Mouse (Mus musculus): ENCODE results near the gene Ints6. TPM values are rescaled to one million over a fixed set of nuclear protein-coding genes. Genes with fewer than 3 reads are reported as not detected.

Ints6 gene
- polyA plus RNA-seq (2015; fragmentation: Nextera tagmentation; extraction: Ambion mirVana) = 12.6 and 12.8 TPM in 2 replicates

- Histone ChIP-seq H3K9ac (ENCODE audit: low read depth, low read length) (peak within 1 kb of the TSS; percentile 97), H3K27me3 (replicated peaks; ENCODE audit: control insufficient read depth, insufficient read depth, low read length) (no peaks in the 10 kb centered on the region), H3K4me1 (ENCODE audit: control insufficient read depth, insufficient read depth, low read depth, low read length) (peaks cover 5% of the 10 kb centered on the region), H3K4me2 (ENCODE audit: low read length) (peak within 1 kb of the TSS; percentile 85), H3K27ac (ENCODE audit: low read depth, low read length) (peak within 1 kb of the TSS; percentile 99), H3K36me3 (ENCODE audit: control insufficient read depth, insufficient read depth, low read length) (no peaks in the 10 kb centered on the region), H3K9me3 (ENCODE audit: control insufficient read depth, low read length) (no peaks in the 10 kb centered on the region), H3K4me3 (ENCODE audit: low read length) (peak within 1 kb of the TSS; percentile 98)
- peak; percentile 96 for ATAC-seq
- 0% methylated on average over 57 of the region's 72 CpGs for WGBS
Observed at GRCm38 (mm10) chr14:62761036-62761881, at the start of gene Ints6. TSS of gene Ints6 (minus strand) at chr14:62761169.

DNA sequence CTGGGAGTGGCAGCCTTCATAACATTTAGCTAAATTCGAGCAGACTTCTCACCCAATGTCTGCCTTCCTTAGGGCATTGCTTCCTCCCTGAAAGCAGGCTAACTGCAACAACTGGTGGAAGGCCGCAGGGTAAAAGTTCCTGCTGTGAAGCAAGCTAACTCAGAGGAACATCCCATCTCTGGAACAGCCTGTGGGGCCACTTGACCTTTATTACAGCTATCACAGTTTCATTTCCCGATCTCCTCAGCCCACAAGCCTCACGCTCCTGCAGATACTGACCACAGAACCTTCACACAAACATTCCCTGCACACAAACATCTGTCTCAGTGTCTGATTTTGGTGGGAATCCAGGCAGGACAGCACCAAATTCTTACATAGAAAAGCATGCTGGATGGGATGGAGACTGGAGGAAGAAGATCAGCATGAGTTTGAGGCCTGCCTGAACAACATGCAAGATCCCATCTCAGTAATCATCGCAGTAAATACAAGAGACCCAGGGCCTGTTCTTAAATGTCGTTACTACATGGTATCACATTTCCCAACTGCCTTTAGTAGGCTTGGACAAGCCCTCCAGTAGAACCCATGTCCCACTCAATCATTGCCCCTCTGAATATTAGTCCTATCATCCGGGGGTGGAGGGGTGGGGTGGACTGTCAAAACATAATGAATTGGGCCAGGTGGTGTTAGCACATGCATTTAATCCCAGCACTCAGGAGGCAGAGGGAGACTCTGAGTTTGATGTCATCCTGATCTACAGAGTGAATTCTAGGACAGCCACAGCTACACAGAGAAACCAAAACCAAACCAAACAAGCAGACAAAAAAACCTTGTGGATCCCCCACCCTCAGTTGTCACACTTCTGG is 47.9 kb upstream of the Ints6 start:
- Histone ChIP-seq H3K36me3 (ENCODE audit: control insufficient read depth, insufficient read depth, low read length) (no peaks in the 10 kb centered on the region), H3K4me2 (ENCODE audit: low read length) (no peak overlapping the region), H3K9me3 (ENCODE audit: control insufficient read depth, low read length) (no peaks in the 10 kb centered on the region), H3K9ac (ENCODE audit: low read depth, low read length) (no peak overlapping the region), H3K27ac (ENCODE audit: low read depth, low read length) (no peak overlapping the region), H3K4me1 (ENCODE audit: control insufficient read depth, insufficient read depth, low read depth, low read length) (no peaks in the 10 kb centered on the region), H3K27me3 (replicated peaks; ENCODE audit: control insufficient read depth, insufficient read depth, low read length) (no peaks in the 10 kb centered on the region), H3K4me3 (ENCODE audit: low read length) (no peak overlapping the region)
- no peak for ATAC-seq
- WGBS = 68% methylated on average over 7 of the region's 7 CpGs

DNA sequence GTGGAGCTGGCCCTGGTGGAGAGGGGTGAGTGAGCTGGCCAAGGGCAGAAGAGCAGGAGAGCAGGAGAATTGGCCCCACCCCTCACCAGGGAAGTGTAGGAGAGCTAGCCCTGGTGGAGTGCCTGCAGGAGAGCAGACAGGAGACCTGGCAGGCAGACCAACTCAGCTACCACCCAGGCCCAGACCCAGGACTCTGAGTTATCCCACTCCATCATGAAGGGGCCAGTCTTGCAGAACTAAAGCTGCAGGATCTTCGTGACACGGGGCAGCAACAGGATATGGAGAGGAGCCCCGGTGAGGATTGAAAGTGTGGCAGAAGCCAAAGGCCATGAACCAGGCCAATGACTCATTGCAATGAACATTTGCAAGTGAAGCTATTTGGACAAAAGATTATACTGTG is 46.0 kb upstream of the Ints6 start:
- WGBS = 74% methylated on average over 3 of the region's 3 CpGs
- no peaks in the 10 kb centered on the region for H3K36me3 ChIP-seq (ENCODE audit: control insufficient read depth, insufficient read depth, low read length)
- H3K4me2 ChIP-seq (ENCODE audit: low read length) = no peak overlapping the region

DNA sequence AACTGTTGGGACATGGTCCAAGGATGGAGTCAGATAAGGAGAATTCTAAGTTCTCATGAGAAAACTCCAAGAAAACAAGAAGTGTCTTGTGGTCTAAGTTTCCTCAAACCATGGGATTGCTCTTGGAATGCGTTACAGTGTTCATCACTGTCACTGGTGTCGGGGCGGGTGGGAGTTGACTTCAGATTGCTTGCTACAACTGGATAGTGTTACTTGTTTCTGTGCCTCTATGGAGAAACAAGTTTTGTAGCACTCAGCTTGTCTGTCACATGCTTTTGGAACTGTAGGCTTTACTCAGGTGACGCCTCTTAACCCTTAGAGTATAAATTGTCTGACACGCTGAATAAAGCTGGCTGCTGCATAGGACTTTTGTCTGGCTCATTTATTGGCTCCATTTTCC is 42.2 kb upstream of the Ints6 start:
- Histone ChIP-seq H3K4me3 (ENCODE audit: low read length) (no peak overlapping the region), H3K4me2 (ENCODE audit: low read length) (no peak overlapping the region), H3K4me1 (ENCODE audit: control insufficient read depth, insufficient read depth, low read depth, low read length) (no peaks in the 10 kb centered on the region), H3K27me3 (replicated peaks; ENCODE audit: control insufficient read depth, insufficient read depth, low read length) (no peaks in the 10 kb centered on the region), H3K27ac (ENCODE audit: low read depth, low read length) (no peak overlapping the region), H3K36me3 (ENCODE audit: control insufficient read depth, insufficient read depth, low read length) (no peaks in the 10 kb centered on the region), H3K9ac (ENCODE audit: low read depth, low read length) (no peak overlapping the region), H3K9me3 (ENCODE audit: control insufficient read depth, low read length) (no peaks in the 10 kb centered on the region)
- no peak for ATAC-seq
- WGBS = 69% methylated on average over 5 of the region's 5 CpGs

More for the DNA sequence above, 46.0 kb upstream of the Ints6 start:
- Histone ChIP-seq H3K27me3 (replicated peaks; ENCODE audit: control insufficient read depth, insufficient read depth, low read length) (no peaks in the 10 kb centered on the region), H3K4me3 (ENCODE audit: low read length) (no peak overlapping the region), H3K27ac (ENCODE audit: low read depth, low read length) (no peak overlapping the region), H3K4me1 (ENCODE audit: control insufficient read depth, insufficient read depth, low read depth, low read length) (no peaks in the 10 kb centered on the region), H3K9ac (ENCODE audit: low read depth, low read length) (no peak overlapping the region), H3K9me3 (ENCODE audit: control insufficient read depth, low read length) (no peaks in the 10 kb centered on the region)
- ATAC-seq = no peak

GRCm38 (mm10) chr14:62800791-62801190 is 39.8 kb upstream of the Ints6 start:
- Histone ChIP-seq H3K4me1 (ENCODE audit: control insufficient read depth, insufficient read depth, low read depth, low read length) (no peaks in the 10 kb centered on the region), H3K27me3 (replicated peaks; ENCODE audit: control insufficient read depth, insufficient read depth, low read length) (no peaks in the 10 kb centered on the region), H3K9ac (ENCODE audit: low read depth, low read length) (no peak overlapping the region), H3K9me3 (ENCODE audit: control insufficient read depth, low read length) (no peaks in the 10 kb centered on the region), H3K4me2 (ENCODE audit: low read length) (no peak overlapping the region), H3K4me3 (ENCODE audit: low read length) (no peak overlapping the region), H3K36me3 (ENCODE audit: control insufficient read depth, insufficient read depth, low read length) (no peaks in the 10 kb centered on the region), H3K27ac (ENCODE audit: low read depth, low read length) (no peak overlapping the region)
- WGBS = 87% methylated on average over 3 of the region's 3 CpGs
- no peak for ATAC-seq

DNA sequence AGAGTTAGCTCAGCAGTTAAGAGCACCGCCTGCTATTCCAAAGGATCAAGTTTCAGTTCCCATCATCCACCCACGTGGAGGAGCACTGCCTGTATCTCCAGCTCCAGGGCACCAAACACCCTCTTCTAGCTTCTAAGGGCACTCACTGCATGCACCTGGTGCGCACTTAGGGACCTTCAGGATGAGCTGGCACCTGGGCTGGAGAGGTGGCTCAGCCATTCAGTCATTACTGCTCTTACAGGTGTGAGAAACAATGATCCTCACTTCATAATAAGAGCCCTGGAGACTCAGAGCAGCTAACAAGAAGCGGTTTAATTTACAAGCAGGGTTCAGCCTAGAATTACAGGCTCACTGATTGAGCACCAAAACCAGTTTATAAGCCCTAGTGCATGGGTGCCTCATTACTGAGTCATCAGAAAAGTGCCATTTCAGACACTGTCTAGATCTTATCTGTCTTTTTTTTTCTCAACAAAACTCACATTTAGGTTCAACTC is 37.7 kb upstream of the Ints6 start:
- ATAC-seq = no peak
- Histone ChIP-seq H3K4me1 (ENCODE audit: control insufficient read depth, insufficient read depth, low read depth, low read length) (no peaks in the 10 kb centered on the region), H3K4me2 (ENCODE audit: low read length) (no peak overlapping the region), H3K27ac (ENCODE audit: low read depth, low read length) (no peak overlapping the region), H3K9me3 (ENCODE audit: control insufficient read depth, low read length) (no peaks in the 10 kb centered on the region), H3K27me3 (replicated peaks; ENCODE audit: control insufficient read depth, insufficient read depth, low read length) (no peaks in the 10 kb centered on the region), H3K9ac (ENCODE audit: low read depth, low read length) (no peak overlapping the region), H3K36me3 (ENCODE audit: control insufficient read depth, insufficient read depth, low read length) (no peaks in the 10 kb centered on the region), H3K4me3 (ENCODE audit: low read length) (no peak overlapping the region)
- 8% methylated on average over 4 of the region's 4 CpGs for WGBS

DNA sequence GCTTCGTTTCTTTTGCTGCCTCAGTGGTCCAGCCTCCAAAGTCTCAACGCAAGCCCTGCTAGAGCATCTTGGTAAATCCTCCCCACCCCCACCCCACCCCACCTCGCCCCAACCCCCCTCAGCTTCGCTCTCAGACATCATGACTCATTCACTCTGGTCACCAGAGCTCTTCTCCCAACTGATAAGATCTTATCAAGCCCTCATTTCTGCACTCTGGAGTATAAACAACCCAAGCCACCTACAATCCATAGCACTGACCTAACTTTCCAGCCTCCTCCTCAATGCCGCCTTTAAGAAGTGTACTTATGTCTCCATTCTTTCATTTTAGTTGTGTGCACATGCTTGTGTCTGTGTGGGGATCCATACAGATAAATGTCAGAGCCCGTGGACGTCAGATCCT is 34.8 kb upstream of the Ints6 start:
- H3K4me2 ChIP-seq (ENCODE audit: low read length) = no peak overlapping the region
- H3K4me3 ChIP-seq (ENCODE audit: low read length) = no peak overlapping the region
- no peaks in the 10 kb centered on the region for H3K9me3 ChIP-seq (ENCODE audit: control insufficient read depth, low read length)
- no peaks in the 10 kb centered on the region for H3K4me1 ChIP-seq (ENCODE audit: control insufficient read depth, insufficient read depth, low read depth, low read length)
- H3K9ac ChIP-seq (ENCODE audit: low read depth, low read length) = no peak overlapping the region
- ATAC-seq = no peak
- WGBS = 85% methylated on average over 7 of the region's 7 CpGs
- H3K27ac ChIP-seq (ENCODE audit: low read depth, low read length) = no peak overlapping the region
- H3K27me3 ChIP-seq (replicated peaks; ENCODE audit: control insufficient read depth, insufficient read depth, low read length) = no peaks in the 10 kb centered on the region
- H3K36me3 ChIP-seq (ENCODE audit: control insufficient read depth, insufficient read depth, low read length) = no peaks in the 10 kb centered on the region

DNA sequence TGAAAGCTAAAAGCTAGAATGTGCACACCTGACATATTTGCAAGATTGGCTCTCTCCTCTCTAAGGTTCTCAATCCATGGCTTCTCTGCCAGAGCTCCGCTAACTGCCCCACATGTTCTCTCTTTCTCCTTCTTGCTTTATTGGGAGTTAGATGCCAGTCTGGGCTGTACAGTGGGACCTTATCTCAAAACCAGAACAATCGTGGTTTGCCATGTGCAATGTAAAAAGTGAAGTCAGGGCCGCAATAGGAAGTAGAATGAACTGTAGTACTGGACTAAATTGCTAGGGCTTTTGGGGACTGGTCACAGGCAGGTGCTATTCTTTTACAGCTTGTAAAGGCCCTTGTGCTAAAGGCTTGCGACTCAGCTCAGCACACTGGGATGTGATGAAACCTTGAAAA is 28.3 kb upstream of the Ints6 start:
- H3K36me3 ChIP-seq (ENCODE audit: control insufficient read depth, insufficient read depth, low read length) = no peaks in the 10 kb centered on the region
- H3K4me3 ChIP-seq (ENCODE audit: low read length) = no peak overlapping the region
- ATAC-seq = no peak
- no peaks in the 10 kb centered on the region for H3K27me3 ChIP-seq (replicated peaks; ENCODE audit: control insufficient read depth, insufficient read depth, low read length)
- H3K27ac ChIP-seq (ENCODE audit: low read depth, low read length) = no peak overlapping the region
- no peak overlapping the region for H3K4me2 ChIP-seq (ENCODE audit: low read length)
- H3K9me3 ChIP-seq (ENCODE audit: control insufficient read depth, low read length) = no peaks in the 10 kb centered on the region
- no peak overlapping the region for H3K9ac ChIP-seq (ENCODE audit: low read depth, low read length)
- H3K4me1 ChIP-seq (ENCODE audit: control insufficient read depth, insufficient read depth, low read depth, low read length) = no peaks in the 10 kb centered on the region
- 67% methylated on average over 4 of the region's 4 CpGs for WGBS

GRCm38 (mm10) chr14:62782981-62783380 is 22.0 kb upstream of the Ints6 start:
- Histone ChIP-seq H3K27me3 (replicated peaks; ENCODE audit: control insufficient read depth, insufficient read depth, low read length) (no peaks in the 10 kb centered on the region), H3K4me1 (ENCODE audit: control insufficient read depth, insufficient read depth, low read depth, low read length) (no peaks in the 10 kb centered on the region), H3K4me3 (ENCODE audit: low read length) (no peak overlapping the region), H3K27ac (ENCODE audit: low read depth, low read length) (no peak overlapping the region), H3K9me3 (ENCODE audit: control insufficient read depth, low read length) (no peaks in the 10 kb centered on the region), H3K9ac (ENCODE audit: low read depth, low read length) (no peak overlapping the region), H3K4me2 (ENCODE audit: low read length) (no peak overlapping the region), H3K36me3 (ENCODE audit: control insufficient read depth, insufficient read depth, low read length) (no peaks in the 10 kb centered on the region)
- ATAC-seq = no peak
- 90% methylated on average over 5 of the region's 5 CpGs for WGBS

Measured in hindbrain, embryonic 16.5 days (tissue).